Mouse (Mus musculus) midbrain, postnatal 0 days (tissue): ENCODE data around the gene Chmp4b. TPM values are rescaled to one million over a fixed set of nuclear protein-coding genes. Genes with fewer than 3 reads are reported as not detected.

Source experiments
- ATAC-seq: fragments of 200-750 bp; cut with Nextera tagmentation; 2 replicates; pipeline ENCODE4 v1.8.0; 2017; ENCODE audit warnings: moderate number of reproducible peaks, mild to moderate bottlenecking, moderate TSS enrichment, moderate library complexity; ENCODE audit not compliant: low FRiP score
- DNase-seq: peaks from one replicate; pipeline ENCODE4 v3.0.0-alpha.2; 2015; ENCODE audit warnings: low spot score
- H3K27ac ChIP-seq: fragments of 300-500 bp; sonication (generic); 2 replicates; pipeline ENCODE4 v1.5.1; 2014; ENCODE audit warnings: low read depth, mild to moderate bottlenecking, low read length, mixed read lengths
- H3K27me3 ChIP-seq: fragments of 300-500 bp; sonication (generic); 2 replicates; pipeline ENCODE4 v1.6.1; 2014; ENCODE audit warnings: low read length, control low read depth, mixed read lengths; ENCODE audit not compliant: insufficient read depth
- H3K36me3 ChIP-seq: fragments of 300-500 bp; sonication (generic); 2 replicates; pipeline ENCODE4 v1.6.1; 2014; ENCODE audit warnings: low read length, control low read depth, mixed read lengths; ENCODE audit not compliant: insufficient read depth
- H3K4me1 ChIP-seq: fragments of 300-500 bp; sonication (generic); 2 replicates; pipeline ENCODE4 v1.6.1; 2014; ENCODE audit warnings: mild to moderate bottlenecking, control low read depth, antibody characterized with exemption, low read length, mixed read lengths; ENCODE audit not compliant: insufficient read depth
- H3K4me2 ChIP-seq: fragments of 300-500 bp; sonication (generic); 2 replicates; pipeline ENCODE4 v1.6.1; 2014; ENCODE audit warnings: low read depth, mild to moderate bottlenecking, low read length, mixed read lengths; ENCODE audit not compliant: poor library complexity, severe bottlenecking
- H3K4me3 ChIP-seq: fragments of 300-500 bp; sonication (generic); 2 replicates; pipeline ENCODE4 v1.5.1; 2014; ENCODE audit warnings: low read depth, mild to moderate bottlenecking, low read length, moderate library complexity
- H3K9ac ChIP-seq: fragments of 300-500 bp; sonication (generic); replicated peaks from 2 replicates; pipeline ENCODE4 v1.6.1; 2014; ENCODE audit warnings: mild to moderate bottlenecking, low read length, moderate library complexity, mixed read lengths; ENCODE audit not compliant: poor library complexity, severe bottlenecking
- H3K9me3 ChIP-seq: fragments of 300-500 bp; sonication (generic); 2 replicates; pipeline ENCODE4 v1.6.1; 2016; ENCODE audit warnings: low read length, control low read depth
- CTCF ChIP-seq: IDR thresholded peaks from 2 replicates; pipeline ENCODE4 v1.5.1; 2016; ENCODE audit warnings: antibody characterized with exemption, mild to moderate bottlenecking
- WGBS: fragments of 180-500 bp; shearing (Covaris S2); extraction: QIAGEN DNeasy Blood & Tissue Kit; methylation state at CpG from one replicate; pipeline ENCODE4 v1.1.7; 2014; 5-methylcytosine and 5-hydroxymethylcytosine counted together
- polyA plus RNA-seq: library from polyadenylated mRNA; unstranded; fragments of >200 nt; fragmentation: Nextera tagmentation; extraction: Ambion mirVana; gene quantifications from 2 replicates; pipeline ENCODE4 v1.2.1, GENCODE M21; 2015
- total RNA-seq: library from RNA; depleted of rRNA; stranded (reverse); fragments of >200 nt; gene quantifications from 2 replicates; pipeline ENCODE4 v1.2.3, GENCODE M21; 2014

Chmp4b gene
- total and polyA plus RNA-seq, 2 experiments from 2014 or later = 31.7 to 156 TPM

GRCm38 (mm10) chr2:154646634-154647033, 4.9 kb upstream of the Chmp4b start:
- TF ChIP-seq CTCF = peak; percentile 69
- ATAC-seq (no peak), DNase-seq (peak; percentile 36)
- Histone ChIP-seq H3K4me3 (no peak overlapping the region), H3K4me2 (no peak overlapping the region), H3K9me3 (no peaks in the 10 kb centered on the region), H3K9ac (no peak overlapping the region), H3K27me3 (no peaks in the 10 kb centered on the region), H3K27ac (no peak overlapping the region), H3K36me3 (peaks cover 17% of the 10 kb centered on the region), H3K4me1 (no peaks in the 10 kb centered on the region)
- 83% methylated on average over 5 of the region's 5 CpGs for WGBS

- TF ChIP-seq CTCF = peak; percentile 67
- DNase-seq = peak; percentile 48
- no peaks in the 10 kb centered on the region for H3K9me3 ChIP-seq
- no peak overlapping the region for H3K4me3 ChIP-seq
- 8% methylated on average over 3 of the region's 3 CpGs for WGBS
- H3K4me2 ChIP-seq = no peak overlapping the region
- no peak for ATAC-seq
- H3K36me3 ChIP-seq = peaks cover 14% of the 10 kb centered on the region
- H3K4me1 ChIP-seq = no peaks in the 10 kb centered on the region
- no peak overlapping the region for H3K9ac ChIP-seq
- H3K27me3 ChIP-seq = no peaks in the 10 kb centered on the region
- H3K27ac ChIP-seq = no peak overlapping the region
These were observed 3.4 kb upstream of the Chmp4b start for GRCm38 (mm10) chr2:154648086-154648485.

GRCm38 (mm10) chr2:154650404-154650803, 1.1 kb upstream of the Chmp4b start:
- Histone ChIP-seq H3K27me3 (no peaks in the 10 kb centered on the region), H3K4me1 (no peaks in the 10 kb centered on the region), H3K9ac (no peak overlapping the region), H3K36me3 (peaks cover 7% of the 10 kb centered on the region), H3K4me3 (no peak overlapping the region), H3K9me3 (no peaks in the 10 kb centered on the region), H3K27ac (no peak overlapping the region), H3K4me2 (no peak overlapping the region)
- DNase-seq = no peak
- ATAC-seq = no peak
- peak; percentile 22; the same call in 1 of the 2 replicates for TF ChIP-seq CTCF
- 80% methylated on average over 3 of the region's 3 CpGs for WGBS

GRCm38 (mm10) chr2:154654976-154655375, 3.5 kb downstream of the Chmp4b start:
- H3K27me3 ChIP-seq = no peaks in the 10 kb centered on the region
- H3K9me3 ChIP-seq = no peaks in the 10 kb centered on the region
- no peak overlapping the region for H3K4me2 ChIP-seq
- no peak for ATAC-seq
- TF ChIP-seq CTCF = no peak
- H3K4me3 ChIP-seq = no peak overlapping the region
- no peak overlapping the region for H3K27ac ChIP-seq
- H3K36me3 ChIP-seq = no peaks in the 10 kb centered on the region
- WGBS = 95% methylated on average over 12 of the region's 12 CpGs
- no peak for DNase-seq
- H3K4me1 ChIP-seq = peaks cover 16% of the 10 kb centered on the region
- no peak overlapping the region for H3K9ac ChIP-seq

- no peak overlapping the region for H3K27ac ChIP-seq
- ATAC-seq (no peak), DNase-seq (no peak)
- H3K36me3 ChIP-seq = no peaks in the 10 kb centered on the region; the same call in 1 of the 2 replicates
- no peaks in the 10 kb centered on the region for H3K27me3 ChIP-seq
- peak overlapping the region; percentile 90; the same call in 1 of the 2 replicates for H3K4me3 ChIP-seq
- no peak overlapping the region for H3K9ac ChIP-seq
- TF ChIP-seq CTCF = no peak
- H3K4me2 ChIP-seq = peak overlapping the region; percentile 90
- no peaks in the 10 kb centered on the region for H3K9me3 ChIP-seq
- H3K4me1 ChIP-seq = peaks cover 16% of the 10 kb centered on the region
- 83% methylated on average over 2 of the region's 2 CpGs for WGBS
These were observed 4.4 kb downstream of the Chmp4b start for GRCm38 (mm10) chr2:154655878-154656414.

GRCm38 (mm10) chr2:154656710-154657485, 5.4 kb downstream of the Chmp4b start:
- Histone ChIP-seq H3K27ac (peak overlapping the region; percentile 75), H3K4me2 (peak overlapping the region; percentile 90), H3K9me3 (no peaks in the 10 kb centered on the region), H3K4me1 (peaks cover 16% of the 10 kb centered on the region), H3K36me3 (no peaks in the 10 kb centered on the region; the same call in none of the 2 replicates), H3K9ac (peak overlapping the region; percentile 83), H3K4me3 (peak overlapping the region; percentile 90), H3K27me3 (no peaks in the 10 kb centered on the region)
- DNase-seq (peak; percentile 99), ATAC-seq (peak; percentile 99)
- no peak for TF ChIP-seq CTCF
- WGBS = under 1% methylated on average over 64 of the region's 67 CpGs
